Mouse (Mus musculus): ENCODE measurements at regions not wholly inside any gene's neighbourhood (a gene's known extent, or its start where the extent isn't known, plus 50 kb on each side); places are given as distances from the start of the nearest gene placed in this dataset.

- DNase-seq, result no peak
Measured at GRCm38 (mm10) chr2:160587015-160587835, 58.5 kb upstream of the Top1 start.

GRCm38 (mm10) chr2:160588401-160588800 lies 57.3 kb upstream of the Top1 start:
- DNase-seq, result no peak

GRCm38 (mm10) chr2:160590209-160590910 lies 55.3 kb upstream of the Top1 start:
- no peak for DNase-seq

- DNase-seq, result no peak
Measured at GRCm38 (mm10) chr2:160591446-160592180, 54.1 kb upstream of the Top1 start.

GRCm38 (mm10) chr2:160593035-160593434 lies 52.7 kb upstream of the Top1 start:
- DNase-seq, result peak; percentile 81

Data from lung, postnatal 10 days (tissue).